Mouse (Mus musculus) small intestine, adult 2 months (tissue): ENCODE measurements around the gene Sec24b.

Source experiments
- CTCF ChIP-seq: fragments of 200-500 bp; IDR thresholded peaks from 2 replicates; pipeline ENCODE4 v1.5.1; 2012; ENCODE audit warnings: low read depth, mild to moderate bottlenecking, control low read depth, inconsistent platforms, low read length, moderate library complexity, mixed read lengths; ENCODE audit not compliant: insufficient replicate concordance, insufficient read length; ENCODE audit errors: extremely low read depth
- POLR2A ChIP-seq: fragments of 200-500 bp; IDR thresholded peaks from 2 replicates; pipeline ENCODE4 v1.6.1; 2012; ENCODE audit warnings: low read depth, mild to moderate bottlenecking, control low read depth, inconsistent platforms, low read length, moderate library complexity

DNA sequence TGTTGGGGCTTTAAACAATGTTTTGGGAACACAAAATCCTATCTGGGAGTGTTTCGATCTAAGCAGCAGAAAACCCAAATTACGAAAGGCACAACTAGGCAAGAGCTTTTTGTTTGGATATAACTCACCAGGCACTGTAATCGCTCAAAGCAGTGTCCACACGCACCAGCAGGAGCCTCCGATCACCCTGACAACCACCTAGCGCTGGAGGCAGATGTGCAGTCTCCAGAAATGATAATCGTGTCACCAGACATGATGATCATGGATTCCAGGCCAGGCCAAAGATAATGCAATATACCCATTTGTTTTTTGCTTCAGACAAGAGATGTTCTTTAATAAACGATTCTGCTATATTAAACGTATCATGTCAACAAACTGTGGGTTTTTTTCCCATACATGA is 93.5 kb downstream of the Sec24b start:
- TF ChIP-seq POLR2A (no peak), CTCF (no peak)
